Mouse (Mus musculus) limb, embryonic 13.5 days (tissue): ENCODE measurements around the gene Mcur1. TPM values are rescaled to one million over a fixed set of nuclear protein-coding genes. Genes with fewer than 3 reads are reported as not detected.

Experiments
- ATAC-seq: fragments of 200-750 bp; cut with Nextera tagmentation; 2 replicates; pipeline ENCODE4 v1.8.0; 2017; ENCODE audit warnings: low read depth, moderate number of reproducible peaks, moderate TSS enrichment; ENCODE audit not compliant: low FRiP score
- H3K27ac ChIP-seq: fragments of 300-500 bp; sonication (generic); 2 replicates; pipeline ENCODE4 v1.5.1; 2015; ENCODE audit warnings: inconsistent platforms, mild to moderate bottlenecking, moderate library complexity
- H3K27me3 ChIP-seq: fragments of 300-500 bp; sonication (generic); 2 replicates; pipeline ENCODE4 v1.6.1; 2015; ENCODE audit warnings: mild to moderate bottlenecking, inconsistent platforms
- H3K36me3 ChIP-seq: fragments of 300-500 bp; sonication (generic); 2 replicates; pipeline ENCODE4 v1.6.1; 2015; ENCODE audit warnings: inconsistent platforms, mild to moderate bottlenecking, moderate library complexity
- H3K4me1 ChIP-seq: fragments of 300-500 bp; sonication (generic); 2 replicates; pipeline ENCODE4 v1.6.1; 2015; ENCODE audit warnings: inconsistent platforms
- H3K4me2 ChIP-seq: fragments of 300-500 bp; sonication (generic); replicated peaks from 2 replicates; pipeline ENCODE4 v1.6.1; 2015; ENCODE audit warnings: inconsistent platforms, mild to moderate bottlenecking, moderate library complexity
- H3K4me3 ChIP-seq: fragments of 300-500 bp; sonication (generic); 2 replicates; pipeline ENCODE4 v1.5.1; 2015; ENCODE audit warnings: moderate library complexity, mild to moderate bottlenecking, inconsistent platforms
- H3K9ac ChIP-seq: fragments of 300-500 bp; sonication (generic); 2 replicates; pipeline ENCODE4 v1.6.1; 2015; ENCODE audit warnings: mild to moderate bottlenecking, inconsistent platforms
- H3K9me3 ChIP-seq: fragments of 300-500 bp; sonication (generic); 2 replicates; pipeline ENCODE4 v1.6.1; 2016; ENCODE audit warnings: inconsistent platforms
- WGBS: fragments of 180-500 bp; shearing (Covaris S2); methylation state at CpG from one replicate; pipeline ENCODE4 v1.1.7; 2015; 5-methylcytosine and 5-hydroxymethylcytosine counted together
- polyA plus RNA-seq: library from polyadenylated mRNA; unstranded; fragments of >200 nt; fragmentation: Nextera tagmentation; extraction: Ambion mirVana; gene quantifications from 2 replicates; pipeline ENCODE4 v1.2.1, GENCODE M21; 2015

The Mcur1 gene
- polyA plus RNA-seq, 1 experiment from 2014 or later: 16.7 TPM

DNA sequence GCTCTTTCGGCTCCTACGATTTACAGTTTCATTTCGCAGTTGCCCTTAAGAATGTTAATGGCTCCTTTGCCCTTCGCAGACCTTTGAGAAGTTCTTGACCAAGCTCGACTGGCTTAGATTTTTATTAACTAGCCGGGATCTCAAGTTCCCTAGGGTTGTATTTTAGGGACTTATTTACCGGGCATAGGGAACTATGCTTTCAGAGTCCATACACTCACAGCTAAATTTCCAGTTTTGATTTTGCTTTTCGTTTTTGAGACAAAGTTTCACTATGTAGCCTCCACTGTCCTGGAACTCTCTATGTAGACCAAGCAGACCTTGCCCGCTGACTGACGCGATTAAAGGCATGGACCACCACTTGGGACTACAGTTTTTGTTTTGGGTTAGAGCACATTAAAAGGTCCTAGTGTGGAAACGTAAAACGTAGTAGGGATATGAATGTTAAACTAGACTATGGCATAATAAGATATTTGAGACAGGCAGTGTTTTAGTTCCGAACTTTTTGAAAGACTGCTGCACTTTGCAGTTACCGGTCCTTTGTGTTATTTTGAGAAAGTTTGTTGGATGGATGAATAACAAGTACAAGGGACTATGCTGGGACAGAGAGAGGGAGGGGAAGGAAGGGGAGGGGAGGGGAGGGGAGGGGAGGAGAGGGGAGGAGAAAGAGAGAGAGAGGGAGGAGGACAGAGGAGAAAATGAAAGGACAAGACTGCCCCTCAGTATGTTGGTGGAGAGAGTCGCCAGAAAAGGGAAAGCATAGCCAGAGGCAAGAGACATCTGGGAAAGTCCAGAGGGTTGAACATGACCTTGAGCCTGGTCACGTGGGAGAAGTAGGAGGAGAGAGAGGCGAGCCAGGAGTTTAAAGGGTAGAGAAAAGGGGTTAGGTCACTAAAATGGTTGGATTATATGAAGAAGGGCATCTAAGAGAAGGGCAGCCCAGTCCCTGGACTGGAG, 744 bp upstream of the Mcur1 start:
- peak overlapping the region; percentile 84 for H3K4me3 ChIP-seq
- H3K27me3 ChIP-seq: no peaks in the 10 kb centered on the region
- no peaks in the 10 kb centered on the region for H3K36me3 ChIP-seq
- H3K4me2 ChIP-seq: peak overlapping the region; percentile 90
- H3K9me3 ChIP-seq: no peaks in the 10 kb centered on the region
- H3K27ac ChIP-seq: peak overlapping the region; percentile 85
- no peak for ATAC-seq
- WGBS: 8% methylated on average over 18 of the region's 18 CpGs
- H3K9ac ChIP-seq: peak overlapping the region; percentile 89
- H3K4me1 ChIP-seq: peaks cover 31% of the 10 kb centered on the region

DNA sequence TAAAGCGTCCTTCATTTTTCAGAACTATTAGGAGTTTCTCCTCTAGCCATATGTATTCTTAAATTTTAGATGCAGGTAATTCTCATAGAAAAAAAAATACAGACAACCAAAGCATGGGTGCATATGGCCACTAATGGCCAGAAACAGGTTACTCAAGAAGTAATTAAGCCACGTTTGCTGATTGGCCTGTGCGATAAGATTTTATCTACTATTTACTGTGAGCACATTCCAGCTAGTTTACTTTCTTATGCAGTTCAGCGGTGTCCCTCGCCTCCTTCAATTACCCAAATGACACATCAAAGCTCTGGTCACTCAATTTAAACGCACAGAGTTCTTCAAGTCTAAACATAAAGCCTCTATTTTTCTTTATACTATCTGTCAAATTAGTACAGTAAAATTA, 1.0 kb downstream of the Mcur1 start:
- Histone ChIP-seq H3K9me3 (no peaks in the 10 kb centered on the region), H3K36me3 (peaks cover 17% of the 10 kb centered on the region), H3K4me1 (peaks cover 28% of the 10 kb centered on the region), H3K9ac (peak overlapping the region; percentile 89; the same call in 1 of the 2 replicates), H3K27ac (no peak overlapping the region), H3K27me3 (no peaks in the 10 kb centered on the region), H3K4me2 (peak overlapping the region; percentile 90), H3K4me3 (peak overlapping the region; percentile 84)
- ATAC-seq: no peak
- 23% methylated on average over 6 of the region's 6 CpGs for WGBS

DNA sequence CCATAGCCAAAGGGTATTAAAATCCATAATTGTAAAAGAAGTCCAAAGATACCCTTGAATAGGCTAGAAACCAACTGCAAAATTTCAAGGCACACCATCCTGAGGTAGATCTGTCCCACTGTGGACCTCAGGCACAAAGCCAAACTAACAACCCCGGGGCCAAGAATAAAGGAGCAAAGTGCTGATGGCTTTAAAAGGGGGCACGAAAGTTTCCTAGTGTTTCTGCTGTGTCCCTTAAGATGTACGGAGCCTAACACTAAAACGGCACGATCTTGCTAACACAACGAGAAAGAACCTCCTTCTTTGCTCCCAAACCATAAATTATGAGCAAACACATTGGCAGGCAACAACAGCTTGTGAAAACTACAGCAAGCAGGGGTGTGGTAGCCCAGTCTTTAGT, 1.6 kb downstream of the Mcur1 start:
- H3K4me1 ChIP-seq: peaks cover 28% of the 10 kb centered on the region
- 60% methylated on average over 6 of the region's 6 CpGs for WGBS
- H3K4me3 ChIP-seq: peak overlapping the region; percentile 84
- no peak overlapping the region for H3K27ac ChIP-seq
- peaks cover 23% of the 10 kb centered on the region for H3K36me3 ChIP-seq
- H3K9ac ChIP-seq: peak overlapping the region; percentile 46; the same call in 1 of the 2 replicates
- no peaks in the 10 kb centered on the region for H3K9me3 ChIP-seq
- no peaks in the 10 kb centered on the region for H3K27me3 ChIP-seq
- peak overlapping the region; percentile 90 for H3K4me2 ChIP-seq
- ATAC-seq: no peak

- no peak overlapping the region for H3K4me3 ChIP-seq
- no peak for ATAC-seq
- H3K9ac ChIP-seq: no peak overlapping the region
- peaks cover 35% of the 10 kb centered on the region for H3K36me3 ChIP-seq
- H3K4me2 ChIP-seq: no peak overlapping the region
- H3K27ac ChIP-seq: no peak overlapping the region
- H3K9me3 ChIP-seq: no peaks in the 10 kb centered on the region
- H3K4me1 ChIP-seq: peaks cover 28% of the 10 kb centered on the region
- H3K27me3 ChIP-seq: no peaks in the 10 kb centered on the region
- 93% methylated on average over 9 of the region's 9 CpGs for WGBS
Measured at GRCm38 (mm10) chr13:43556913-43557542, 3.0 kb downstream of the Mcur1 start.

- H3K27me3 ChIP-seq: no peaks in the 10 kb centered on the region
- H3K9me3 ChIP-seq: no peaks in the 10 kb centered on the region
- no peak overlapping the region for H3K27ac ChIP-seq
- H3K36me3 ChIP-seq: peaks cover 50% of the 10 kb centered on the region
- H3K4me1 ChIP-seq: peaks cover 17% of the 10 kb centered on the region
- ATAC-seq: no peak
- no peak overlapping the region for H3K4me2 ChIP-seq
- H3K4me3 ChIP-seq: no peak overlapping the region
- no peak overlapping the region for H3K9ac ChIP-seq
- WGBS: 94% methylated on average over 9 of the region's 9 CpGs
Measured at GRCm38 (mm10) chr13:43555321-43555720, 4.7 kb downstream of the Mcur1 start.

DNA sequence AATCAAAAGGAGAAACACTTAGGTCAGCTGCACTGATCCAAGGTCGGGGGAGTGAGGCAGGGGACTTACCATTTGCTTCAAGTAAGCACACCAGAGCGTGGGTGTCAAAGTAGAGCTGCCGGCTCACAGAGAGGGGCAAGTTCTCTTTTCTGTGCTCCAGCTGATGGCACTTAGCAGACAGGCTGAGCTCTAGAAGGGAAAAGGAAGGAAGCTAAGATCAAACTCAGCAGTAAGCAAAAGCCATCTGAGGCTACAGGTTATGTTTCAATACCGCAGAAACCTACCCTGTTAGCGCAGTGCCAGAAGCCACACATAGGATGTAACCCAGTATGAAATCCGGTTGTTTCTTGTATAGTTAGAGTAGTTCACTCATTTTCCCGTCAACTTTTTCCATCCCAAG, 5.2 kb downstream of the Mcur1 start:
- 85% methylated on average over 7 of the region's 7 CpGs for WGBS
- no peak overlapping the region for H3K27ac ChIP-seq
- no peak for ATAC-seq
- H3K27me3 ChIP-seq: no peaks in the 10 kb centered on the region
- peaks cover 17% of the 10 kb centered on the region for H3K4me1 ChIP-seq
- no peak overlapping the region for H3K4me2 ChIP-seq
- H3K9ac ChIP-seq: no peak overlapping the region
- peaks cover 55% of the 10 kb centered on the region for H3K36me3 ChIP-seq
- H3K4me3 ChIP-seq: no peak overlapping the region
- no peaks in the 10 kb centered on the region for H3K9me3 ChIP-seq

DNA sequence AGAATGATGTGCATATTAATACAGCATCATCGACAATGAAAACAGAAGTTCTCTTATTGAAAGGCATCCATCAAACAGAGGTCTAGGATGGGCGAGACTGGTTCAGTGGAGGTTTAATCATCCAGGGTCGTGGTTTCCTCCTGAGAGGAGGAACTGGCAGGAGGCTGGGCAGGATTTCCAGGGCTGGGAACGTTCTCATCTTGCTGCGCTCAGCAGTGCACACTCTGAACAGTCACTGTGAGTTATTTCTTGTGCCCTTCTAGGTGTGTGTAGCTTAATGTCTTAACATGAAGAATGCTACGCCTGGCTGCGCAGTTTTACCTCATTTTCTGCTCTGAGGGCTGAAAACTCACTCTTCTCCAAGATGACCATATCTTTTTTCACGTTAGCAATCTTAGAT, 9.3 kb downstream of the Mcur1 start:
- H3K36me3 ChIP-seq: peaks cover 80% of the 10 kb centered on the region
- H3K27ac ChIP-seq: no peak overlapping the region
- ATAC-seq: no peak
- 91% methylated on average over 8 of the region's 8 CpGs for WGBS
- no peak overlapping the region for H3K4me3 ChIP-seq
- H3K27me3 ChIP-seq: no peaks in the 10 kb centered on the region
- no peaks in the 10 kb centered on the region for H3K4me1 ChIP-seq
- H3K4me2 ChIP-seq: no peak overlapping the region
- no peaks in the 10 kb centered on the region for H3K9me3 ChIP-seq
- no peak overlapping the region for H3K9ac ChIP-seq

DNA sequence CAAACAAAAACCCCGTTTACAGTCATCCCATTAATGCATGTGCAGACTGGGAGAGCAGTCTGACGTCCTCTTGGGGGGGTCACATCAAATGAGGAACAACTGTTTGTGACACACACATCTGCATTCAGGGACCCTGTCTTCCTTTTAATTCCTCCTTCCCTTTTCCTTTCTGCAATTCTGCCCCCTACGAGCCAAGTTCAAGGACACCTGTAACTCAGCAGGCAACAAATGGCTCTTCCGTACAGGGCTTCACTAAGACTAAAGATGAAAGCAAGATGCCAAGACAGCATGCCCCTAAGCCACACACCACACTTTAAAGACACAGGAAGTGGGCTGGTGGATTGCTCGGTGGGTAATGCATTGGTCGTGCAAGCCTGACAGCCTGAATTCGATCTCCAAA, 10.1 kb downstream of the Mcur1 start:
- H3K9ac ChIP-seq: no peak overlapping the region
- ATAC-seq: no peak
- H3K4me2 ChIP-seq: no peak overlapping the region
- no peaks in the 10 kb centered on the region for H3K4me1 ChIP-seq
- no peaks in the 10 kb centered on the region for H3K9me3 ChIP-seq
- H3K27ac ChIP-seq: no peak overlapping the region
- 82% methylated on average over 7 of the region's 7 CpGs for WGBS
- no peaks in the 10 kb centered on the region for H3K27me3 ChIP-seq
- no peak overlapping the region for H3K4me3 ChIP-seq
- H3K36me3 ChIP-seq: peaks cover 81% of the 10 kb centered on the region

GRCm38 (mm10) chr13:43549078-43549698, 10.8 kb downstream of the Mcur1 start:
- Histone ChIP-seq H3K4me3 (no peak overlapping the region), H3K9me3 (no peaks in the 10 kb centered on the region), H3K27ac (no peak overlapping the region), H3K4me2 (no peak overlapping the region), H3K9ac (no peak overlapping the region), H3K4me1 (no peaks in the 10 kb centered on the region), H3K27me3 (no peaks in the 10 kb centered on the region), H3K36me3 (peaks cover 81% of the 10 kb centered on the region)
- WGBS: 85% methylated on average over 11 of the region's 11 CpGs
- no peak for ATAC-seq

DNA sequence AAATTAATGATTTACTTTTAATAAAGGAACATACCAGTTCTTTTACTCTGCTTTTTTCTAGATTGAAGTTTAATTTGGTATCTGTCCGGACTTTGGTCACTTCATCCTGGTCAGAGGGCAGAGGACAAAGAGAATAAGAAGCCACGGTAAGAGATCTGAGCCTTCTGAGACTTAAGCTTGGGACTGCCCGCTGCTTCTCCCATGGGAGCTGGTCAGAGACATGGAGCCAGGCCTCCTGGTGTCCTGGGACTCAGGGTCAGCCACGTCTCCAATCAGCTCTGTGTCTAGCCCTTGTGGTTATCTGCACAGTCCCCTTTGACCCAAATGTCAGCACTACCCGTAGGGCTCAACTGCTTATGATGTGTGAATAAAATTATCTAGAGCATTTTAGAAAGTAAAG, 11.4 kb downstream of the Mcur1 start:
- H3K9ac ChIP-seq: no peak overlapping the region
- no peaks in the 10 kb centered on the region for H3K4me1 ChIP-seq
- H3K36me3 ChIP-seq: peaks cover 81% of the 10 kb centered on the region
- no peak for ATAC-seq
- H3K27me3 ChIP-seq: no peaks in the 10 kb centered on the region
- no peaks in the 10 kb centered on the region for H3K9me3 ChIP-seq
- WGBS: 84% methylated on average over 5 of the region's 5 CpGs
- H3K4me2 ChIP-seq: no peak overlapping the region
- no peak overlapping the region for H3K27ac ChIP-seq
- no peak overlapping the region for H3K4me3 ChIP-seq

GRCm38 (mm10) chr13:43546861-43547260, 13.1 kb downstream of the Mcur1 start:
- no peak overlapping the region for H3K9ac ChIP-seq
- 38% methylated on average over 3 of the region's 3 CpGs for WGBS
- H3K4me2 ChIP-seq: no peak overlapping the region
- H3K27me3 ChIP-seq: no peaks in the 10 kb centered on the region
- no peak overlapping the region for H3K27ac ChIP-seq
- H3K9me3 ChIP-seq: no peaks in the 10 kb centered on the region
- H3K4me1 ChIP-seq: no peaks in the 10 kb centered on the region
- peaks cover 66% of the 10 kb centered on the region for H3K36me3 ChIP-seq
- no peak for ATAC-seq
- H3K4me3 ChIP-seq: no peak overlapping the region

DNA sequence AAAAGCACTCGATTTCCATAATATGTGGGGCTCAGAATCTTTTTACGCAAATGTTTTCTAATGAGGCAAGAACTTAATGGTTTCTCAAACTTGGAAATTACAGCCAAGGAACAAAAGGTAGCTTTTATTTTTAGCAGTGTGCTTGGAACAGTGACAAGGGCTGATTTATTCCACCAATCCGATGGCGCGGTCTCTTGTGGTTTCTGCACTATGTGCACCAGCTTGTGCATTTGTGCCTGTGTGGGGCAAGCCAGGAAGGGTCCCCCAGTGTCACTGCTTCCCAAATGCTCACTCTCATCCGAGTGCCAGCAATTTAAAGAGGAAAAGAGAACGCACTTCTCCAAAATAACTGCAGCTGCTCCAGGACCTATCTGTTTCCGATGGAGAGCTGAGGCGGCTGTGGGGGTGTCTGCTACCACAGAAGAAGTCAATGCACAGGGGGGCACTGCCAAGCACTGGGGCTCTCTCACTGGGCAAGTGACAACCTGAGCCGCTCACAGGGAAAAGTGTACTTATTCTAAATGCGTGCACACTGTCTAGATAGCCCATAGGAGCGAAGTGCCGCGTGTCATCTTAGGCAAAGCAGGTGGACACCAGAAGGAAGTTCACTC, 19.7 kb downstream of the Mcur1 start:
- WGBS: 83% methylated on average over 14 of the region's 14 CpGs
- H3K36me3 ChIP-seq: peaks cover 21% of the 10 kb centered on the region
- H3K4me3 ChIP-seq: no peak overlapping the region
- H3K4me2 ChIP-seq: no peak overlapping the region
- H3K9me3 ChIP-seq: no peaks in the 10 kb centered on the region
- no peaks in the 10 kb centered on the region for H3K27me3 ChIP-seq
- no peak overlapping the region for H3K27ac ChIP-seq
- no peak overlapping the region for H3K9ac ChIP-seq
- H3K4me1 ChIP-seq: peaks cover 18% of the 10 kb centered on the region
- no peak for ATAC-seq
